Mouse (Mus musculus): ENCODE results near the gene Oscp1. TPM values are rescaled to one million over a fixed set of nuclear protein-coding genes. Genes with fewer than 3 reads are reported as not detected.
A peak's percentile ranks its signal among the peaks of the same experiment; 100 is the strongest.

Gene Oscp1
- polyA plus RNA-seq, 1 experiment from 2014 or later, result 13.7 TPM

DNA sequence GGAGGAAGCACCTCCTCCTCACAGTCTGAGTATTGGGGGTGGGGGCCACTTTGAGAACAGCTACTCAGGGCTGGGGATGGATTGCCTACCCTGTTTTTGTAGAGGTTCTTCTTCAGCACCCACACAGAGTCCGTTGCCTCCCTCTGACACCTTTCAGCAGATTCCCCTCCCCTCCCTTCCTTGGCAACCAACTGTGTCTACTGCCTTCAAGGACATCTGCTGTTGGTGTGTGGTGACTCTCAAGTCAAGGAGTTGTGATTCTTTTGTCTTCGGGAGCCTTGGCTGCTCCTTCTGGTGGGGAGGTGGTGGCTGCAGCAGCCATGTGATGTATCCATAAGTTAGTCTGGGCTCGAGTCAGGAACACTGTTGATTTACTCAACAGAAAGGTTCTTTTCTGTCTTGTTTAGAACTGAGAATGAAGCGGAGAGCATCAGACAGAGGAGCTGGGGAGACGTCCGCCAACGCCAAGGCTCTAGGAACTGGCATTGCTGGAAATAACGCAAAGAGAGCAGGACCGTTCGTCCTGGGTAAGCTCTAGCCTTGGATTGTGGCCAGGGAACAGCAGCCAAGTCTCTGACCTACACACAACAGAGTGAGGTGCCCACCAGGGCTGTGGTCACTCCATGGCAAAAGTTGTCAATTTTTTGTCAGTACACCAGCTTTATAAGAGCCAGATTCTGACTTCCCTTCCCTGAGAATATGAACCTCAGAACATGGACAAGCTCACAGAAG, 65.1 kb downstream of the Oscp1 start:
- DNase-seq (ENCODE audit: low spot score), result no peak
- Histone ChIP-seq H3K27me3 (replicated peaks; ENCODE audit: control insufficient read depth, insufficient read depth, low read length) (no peaks in the 10 kb centered on the region), H3K4me3 (ENCODE audit: low read depth, low read length) (no peak overlapping the region), H3K4me1 (ENCODE audit: control insufficient read depth, insufficient read depth, low read length) (no peaks in the 10 kb centered on the region), H3K4me2 (ENCODE audit: low read depth, low read length) (no peak overlapping the region), H3K9me3 (ENCODE audit: control insufficient read depth, low read length) (peaks cover 10% of the 10 kb centered on the region; the same call in 1 of the 2 replicates), H3K27ac (replicated peaks; ENCODE audit: low read depth, low read length) (no peak overlapping the region), H3K36me3 (ENCODE audit: control insufficient read depth, insufficient read depth, low read length) (peaks cover 37% of the 10 kb centered on the region), H3K9ac (ENCODE audit: low read depth, low read length) (no peak overlapping the region)
- WGBS, result 92% methylated on average over 10 of the region's 10 CpGs
- ATAC-seq (ENCODE audit: low read depth), result no peak

GRCm38 (mm10) chr4:126130502-126130901, 72.1 kb downstream of the Oscp1 start:
- WGBS, result 31% methylated on average over 11 of the region's 11 CpGs
- H3K27me3 ChIP-seq (replicated peaks; ENCODE audit: control insufficient read depth, insufficient read depth, low read length), result no peaks in the 10 kb centered on the region
- peaks cover 65% of the 10 kb centered on the region for H3K36me3 ChIP-seq (ENCODE audit: control insufficient read depth, insufficient read depth, low read length)
- H3K4me1 ChIP-seq (ENCODE audit: control insufficient read depth, insufficient read depth, low read length), result peaks cover 35% of the 10 kb centered on the region
- H3K4me2 ChIP-seq (ENCODE audit: low read depth, low read length), result no peak overlapping the region
- peak overlapping the region; percentile 90 for H3K27ac ChIP-seq (replicated peaks; ENCODE audit: low read depth, low read length)
- peak; percentile 20; the same call in 1 of the 2 replicates for ATAC-seq (ENCODE audit: low read depth)
- no peak overlapping the region for H3K9ac ChIP-seq (ENCODE audit: low read depth, low read length)
- peak; percentile 78 for DNase-seq (ENCODE audit: low spot score)
- no peaks in the 10 kb centered on the region for H3K9me3 ChIP-seq (ENCODE audit: control insufficient read depth, low read length)
- H3K4me3 ChIP-seq (ENCODE audit: low read depth, low read length), result no peak overlapping the region

DNA sequence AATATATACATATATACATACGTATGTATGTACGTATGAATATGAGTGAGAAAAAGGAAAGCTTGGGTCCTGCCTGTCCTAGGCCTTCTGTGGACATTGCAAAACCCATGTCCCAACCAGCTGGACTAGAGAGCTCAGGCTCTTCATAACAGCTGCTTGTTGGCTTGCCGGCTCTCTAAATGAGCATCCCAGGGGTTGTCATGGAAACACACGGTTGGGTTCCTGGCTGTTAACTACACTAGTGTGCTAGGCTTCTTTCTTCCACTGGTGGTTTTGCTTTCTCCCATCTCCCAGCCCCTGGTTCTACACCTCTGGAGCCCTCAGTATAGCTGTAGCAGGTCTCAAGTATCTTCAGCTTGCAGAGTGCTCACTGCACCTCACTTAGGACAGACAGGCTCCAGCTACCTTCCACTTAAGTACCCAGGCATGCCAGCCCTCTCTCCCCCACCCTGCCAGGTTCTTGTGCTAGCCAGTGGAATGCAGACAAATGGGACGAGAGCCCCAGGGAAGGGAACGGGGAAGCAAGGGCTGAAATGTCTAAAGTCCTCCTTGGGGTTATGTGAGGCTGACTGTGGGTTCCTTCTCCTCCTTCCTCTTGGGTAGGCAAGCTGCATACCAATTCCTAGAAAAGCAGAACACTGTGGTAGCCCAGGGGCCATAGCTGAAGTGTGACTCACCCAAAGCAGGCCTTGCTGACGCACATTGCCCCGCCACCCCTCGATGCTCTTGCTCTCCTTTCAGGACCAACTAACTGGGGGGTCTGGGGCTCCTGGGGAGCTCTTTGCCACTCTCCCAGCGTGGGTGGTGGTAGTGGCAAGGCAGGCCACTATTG, 73.1 kb downstream of the Oscp1 start:
- peaks cover 64% of the 10 kb centered on the region for H3K36me3 ChIP-seq (ENCODE audit: control insufficient read depth, insufficient read depth, low read length)
- peak overlapping the region; percentile 90 for H3K27ac ChIP-seq (replicated peaks; ENCODE audit: low read depth, low read length)
- ATAC-seq (ENCODE audit: low read depth) (peak; percentile 47; the same call in 1 of the 2 replicates), DNase-seq (ENCODE audit: low spot score) (peak; percentile 61)
- H3K9me3 ChIP-seq (ENCODE audit: control insufficient read depth, low read length), result no peaks in the 10 kb centered on the region
- 40% methylated on average over 10 of the region's 10 CpGs for WGBS
- H3K4me2 ChIP-seq (ENCODE audit: low read depth, low read length), result no peak overlapping the region
- no peak overlapping the region for H3K4me3 ChIP-seq (ENCODE audit: low read depth, low read length)
- H3K4me1 ChIP-seq (ENCODE audit: control insufficient read depth, insufficient read depth, low read length), result peaks cover 35% of the 10 kb centered on the region
- no peaks in the 10 kb centered on the region for H3K27me3 ChIP-seq (replicated peaks; ENCODE audit: control insufficient read depth, insufficient read depth, low read length)
- H3K9ac ChIP-seq (ENCODE audit: low read depth, low read length), result no peak overlapping the region

DNA sequence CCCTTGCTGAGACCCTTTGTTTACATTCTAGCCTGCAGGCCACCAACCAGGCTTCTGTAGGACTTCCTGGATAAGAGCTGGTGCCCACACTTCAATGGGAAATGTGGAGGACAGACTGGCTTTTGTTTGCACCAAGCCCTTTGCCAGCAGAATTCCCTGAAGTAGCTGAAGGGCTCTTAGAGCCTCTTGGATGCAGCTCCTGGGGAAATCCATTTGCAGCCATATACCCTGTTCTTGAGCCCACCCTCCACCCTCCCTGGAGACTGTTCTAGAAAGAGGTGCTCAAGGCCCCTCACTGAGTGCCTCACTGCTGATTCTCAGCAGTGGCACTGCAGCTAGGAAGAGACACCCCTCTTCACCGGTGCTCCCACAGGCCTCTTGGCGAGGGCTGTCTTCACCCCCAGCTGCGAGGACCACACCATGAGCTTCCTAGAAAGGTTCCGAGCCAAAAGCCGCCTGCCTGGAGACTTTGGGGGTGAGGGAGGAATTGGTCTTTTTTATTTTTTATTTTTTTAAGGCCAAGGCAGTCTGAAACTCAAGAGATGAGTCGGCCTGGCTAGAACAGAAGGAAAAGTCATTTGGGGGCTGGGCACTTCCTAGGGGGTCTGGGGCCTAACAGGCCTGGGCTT, 74.4 kb downstream of the Oscp1 start:
- peaks cover 35% of the 10 kb centered on the region for H3K4me1 ChIP-seq (ENCODE audit: control insufficient read depth, insufficient read depth, low read length)
- 57% methylated on average over 6 of the region's 6 CpGs for WGBS
- ATAC-seq (ENCODE audit: low read depth), result no peak
- peak overlapping the region; percentile 90 for H3K27ac ChIP-seq (replicated peaks; ENCODE audit: low read depth, low read length)
- DNase-seq (ENCODE audit: low spot score), result no peak
- peak overlapping the region; percentile 3; the same call in 1 of the 2 replicates for H3K9ac ChIP-seq (ENCODE audit: low read depth, low read length)
- no peak overlapping the region for H3K4me2 ChIP-seq (ENCODE audit: low read depth, low read length)
- no peaks in the 10 kb centered on the region for H3K9me3 ChIP-seq (ENCODE audit: control insufficient read depth, low read length)
- no peak overlapping the region for H3K4me3 ChIP-seq (ENCODE audit: low read depth, low read length)
- peaks cover 67% of the 10 kb centered on the region for H3K36me3 ChIP-seq (ENCODE audit: control insufficient read depth, insufficient read depth, low read length)
- H3K27me3 ChIP-seq (replicated peaks; ENCODE audit: control insufficient read depth, insufficient read depth, low read length), result no peaks in the 10 kb centered on the region

GRCm38 (mm10) chr4:126134236-126134635, 75.9 kb downstream of the Oscp1 start:
- Histone ChIP-seq H3K36me3 (ENCODE audit: control insufficient read depth, insufficient read depth, low read length) (peaks cover 67% of the 10 kb centered on the region), H3K27ac (replicated peaks; ENCODE audit: low read depth, low read length) (no peak overlapping the region), H3K4me1 (ENCODE audit: control insufficient read depth, insufficient read depth, low read length) (peaks cover 35% of the 10 kb centered on the region), H3K9ac (ENCODE audit: low read depth, low read length) (no peak overlapping the region), H3K27me3 (replicated peaks; ENCODE audit: control insufficient read depth, insufficient read depth, low read length) (no peaks in the 10 kb centered on the region), H3K4me2 (ENCODE audit: low read depth, low read length) (no peak overlapping the region), H3K4me3 (ENCODE audit: low read depth, low read length) (no peak overlapping the region), H3K9me3 (ENCODE audit: control insufficient read depth, low read length) (no peaks in the 10 kb centered on the region)
- 87% methylated on average over 4 of the region's 4 CpGs for WGBS
- no peak for DNase-seq (ENCODE audit: low spot score)
- no peak for ATAC-seq (ENCODE audit: low read depth)

GRCm38 (mm10) chr4:126134639-126135038, 76.3 kb downstream of the Oscp1 start:
- WGBS, result 90% methylated on average over 4 of the region's 4 CpGs
- Histone ChIP-seq H3K27ac (replicated peaks; ENCODE audit: low read depth, low read length) (no peak overlapping the region), H3K9me3 (ENCODE audit: control insufficient read depth, low read length) (no peaks in the 10 kb centered on the region), H3K4me2 (ENCODE audit: low read depth, low read length) (no peak overlapping the region), H3K4me3 (ENCODE audit: low read depth, low read length) (no peak overlapping the region), H3K27me3 (replicated peaks; ENCODE audit: control insufficient read depth, insufficient read depth, low read length) (no peaks in the 10 kb centered on the region), H3K4me1 (ENCODE audit: control insufficient read depth, insufficient read depth, low read length) (peaks cover 35% of the 10 kb centered on the region), H3K36me3 (ENCODE audit: control insufficient read depth, insufficient read depth, low read length) (peaks cover 67% of the 10 kb centered on the region), H3K9ac (ENCODE audit: low read depth, low read length) (no peak overlapping the region)
- DNase-seq (ENCODE audit: low spot score) (no peak), ATAC-seq (ENCODE audit: low read depth) (no peak)

DNA sequence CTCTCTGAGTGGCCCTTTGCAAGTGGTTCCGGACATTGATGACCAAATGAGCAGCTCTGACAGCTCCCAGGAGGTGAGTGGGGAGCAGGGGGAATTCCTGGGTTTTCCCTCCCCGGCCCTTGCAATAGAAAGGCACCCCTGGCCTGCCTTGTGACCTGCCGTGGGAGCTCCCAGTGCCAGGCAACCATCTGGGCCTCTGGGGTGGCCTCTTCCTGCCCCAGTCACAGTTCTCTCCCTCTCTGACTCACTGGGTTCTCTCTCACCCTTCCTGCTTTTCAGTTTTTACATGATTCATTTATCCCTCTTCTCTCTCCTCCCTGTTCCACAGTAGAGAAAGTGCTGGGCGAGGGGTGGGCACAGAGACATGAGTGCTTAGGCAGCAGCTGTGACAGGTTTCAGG, 79.4 kb downstream of the Oscp1 start:
- H3K4me3 ChIP-seq (ENCODE audit: low read depth, low read length), result no peak overlapping the region
- H3K27ac ChIP-seq (replicated peaks; ENCODE audit: low read depth, low read length), result no peak overlapping the region
- no peak for ATAC-seq (ENCODE audit: low read depth)
- 78% methylated on average over 4 of the region's 4 CpGs for WGBS
- peaks cover 61% of the 10 kb centered on the region for H3K36me3 ChIP-seq (ENCODE audit: control insufficient read depth, insufficient read depth, low read length)
- peaks cover 5% of the 10 kb centered on the region; the same call in 1 of the 2 replicates for H3K4me1 ChIP-seq (ENCODE audit: control insufficient read depth, insufficient read depth, low read length)
- H3K9ac ChIP-seq (ENCODE audit: low read depth, low read length), result no peak overlapping the region
- DNase-seq (ENCODE audit: low spot score), result no peak
- H3K9me3 ChIP-seq (ENCODE audit: control insufficient read depth, low read length), result no peaks in the 10 kb centered on the region
- H3K27me3 ChIP-seq (replicated peaks; ENCODE audit: control insufficient read depth, insufficient read depth, low read length), result no peaks in the 10 kb centered on the region
- H3K4me2 ChIP-seq (ENCODE audit: low read depth, low read length), result no peak overlapping the region

- WGBS, result 70% methylated on average over 5 of the region's 5 CpGs
- no peak for ATAC-seq (ENCODE audit: low read depth)
Observed at GRCm38 (mm10) chr4:126141021-126141420, 82.7 kb downstream of the Oscp1 start.

More at GRCm38 (mm10) chr4:126141021-126141420, 82.7 kb downstream of the Oscp1 start:
- DNase-seq (ENCODE audit: low spot score), result no peak
- Histone ChIP-seq H3K27me3 (replicated peaks; ENCODE audit: control insufficient read depth, insufficient read depth, low read length) (no peaks in the 10 kb centered on the region), H3K4me2 (ENCODE audit: low read depth, low read length) (no peak overlapping the region), H3K27ac (replicated peaks; ENCODE audit: low read depth, low read length) (no peak overlapping the region), H3K4me3 (ENCODE audit: low read depth, low read length) (no peak overlapping the region), H3K9me3 (ENCODE audit: control insufficient read depth, low read length) (no peaks in the 10 kb centered on the region), H3K9ac (ENCODE audit: low read depth, low read length) (no peak overlapping the region), H3K4me1 (ENCODE audit: control insufficient read depth, insufficient read depth, low read length) (no peaks in the 10 kb centered on the region), H3K36me3 (ENCODE audit: control insufficient read depth, insufficient read depth, low read length) (peaks cover 43% of the 10 kb centered on the region)
